Mouse (Mus musculus) small intestine, adult 2 months (tissue): ENCODE results near the gene Hrk.

Experiments used
- CTCF ChIP-seq: fragments of 200-500 bp; IDR thresholded peaks from 2 replicates; pipeline ENCODE4 v1.5.1; 2012; ENCODE audit warnings: low read depth, mild to moderate bottlenecking, control low read depth, inconsistent platforms, low read length, moderate library complexity, mixed read lengths; ENCODE audit not compliant: insufficient replicate concordance, insufficient read length; ENCODE audit errors: extremely low read depth
- POLR2A ChIP-seq: fragments of 200-500 bp; IDR thresholded peaks from 2 replicates; pipeline ENCODE4 v1.6.1; 2012; ENCODE audit warnings: low read depth, mild to moderate bottlenecking, control low read depth, inconsistent platforms, low read length, moderate library complexity

- no peak for TF ChIP-seq CTCF
- TF ChIP-seq POLR2A: no peak
Observed at GRCm38 (mm10) chr5:118174310-118175009, 10.0 kb downstream of the Hrk start.
